Mouse (Mus musculus) liver, adult 2 months (tissue): ENCODE data around the gene E2f7.

Experiments used
- CTCF ChIP-seq: fragments of 200-500 bp; IDR thresholded peaks from 2 replicates; pipeline ENCODE4 v1.5.1; 2011; ENCODE audit warnings: low read depth, low read length, control low read depth
- POLR2A ChIP-seq: fragments of 200-500 bp; IDR thresholded peaks from 2 replicates; pipeline ENCODE4 v1.6.1; 2011; ENCODE audit warnings: low read length, control low read depth; ENCODE audit not compliant: insufficient read depth; ENCODE audit errors: extremely low read depth

- TF ChIP-seq CTCF (no peak), POLR2A (no peak)
Measured at GRCm38 (mm10) chr10:110789683-110790082, 44.4 kb downstream of the E2f7 start.
